Mouse (Mus musculus): ENCODE results near the gene Cstf1. TPM values are rescaled to one million over a fixed set of nuclear protein-coding genes. Genes with fewer than 3 reads are reported as not detected.

Cstf1 gene
- polyA plus RNA-seq, 1 experiment from 2014 or later, result 38.8 TPM

DNA sequence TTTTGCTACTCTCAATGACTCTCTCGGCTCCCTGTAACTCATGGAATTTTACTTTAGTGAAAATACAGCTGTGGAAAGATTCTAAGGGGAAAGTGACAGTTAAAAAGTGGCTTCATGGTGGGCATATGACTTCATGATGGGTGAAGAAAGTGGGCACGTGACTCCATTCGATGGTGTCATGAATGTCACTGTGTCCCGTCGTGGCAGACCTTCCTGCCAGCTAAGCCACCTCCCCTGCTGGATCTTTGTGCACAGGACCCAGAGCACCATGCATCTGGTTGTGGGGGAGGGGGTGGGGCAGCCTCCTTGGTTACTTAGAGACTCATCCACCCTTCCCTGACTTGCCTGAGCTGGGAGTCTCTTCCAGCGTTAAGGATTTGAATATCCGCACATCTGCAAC lies 33.8 kb downstream of the Cstf1 start:
- no peak for ATAC-seq (ENCODE audit: insufficient read depth, low FRiP score, low read depth)
- H3K4me3 ChIP-seq (replicated peaks), result no peak overlapping the region
- no peaks in the 10 kb centered on the region for H3K27me3 ChIP-seq (replicated peaks)
- H3K4me2 ChIP-seq, result no peak overlapping the region
- no peaks in the 10 kb centered on the region for H3K9me3 ChIP-seq
- no peak overlapping the region for H3K27ac ChIP-seq
- 62% methylated on average over 7 of the region's 7 CpGs for WGBS
- no peaks in the 10 kb centered on the region for H3K4me1 ChIP-seq
- H3K36me3 ChIP-seq, result no peaks in the 10 kb centered on the region
- no peak overlapping the region for H3K9ac ChIP-seq

DNA sequence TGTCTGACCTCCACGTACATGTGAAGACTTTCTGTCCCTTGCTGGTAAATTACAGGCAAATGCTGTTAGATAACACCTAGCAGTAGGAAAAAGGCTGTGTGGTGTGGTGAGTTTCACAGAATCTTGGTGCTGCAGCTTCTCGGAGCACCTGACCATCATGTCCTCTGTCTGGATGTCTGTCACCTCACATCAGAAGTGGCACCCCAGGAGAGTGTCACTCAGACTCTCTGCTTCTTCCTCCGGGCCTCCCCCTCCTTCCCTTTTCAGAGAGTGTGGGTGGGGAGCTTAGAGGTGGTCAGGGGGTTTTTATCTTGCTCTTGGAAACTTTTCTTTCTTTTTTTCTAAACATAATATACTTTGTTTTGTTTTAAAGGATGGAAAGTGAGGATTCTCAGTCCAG lies 34.5 kb downstream of the Cstf1 start:
- Histone ChIP-seq H3K4me1 (no peaks in the 10 kb centered on the region), H3K4me2 (no peak overlapping the region), H3K36me3 (no peaks in the 10 kb centered on the region), H3K4me3 (replicated peaks) (no peak overlapping the region), H3K27me3 (replicated peaks) (no peaks in the 10 kb centered on the region), H3K9me3 (no peaks in the 10 kb centered on the region), H3K27ac (no peak overlapping the region), H3K9ac (no peak overlapping the region)
- WGBS, result 57% methylated on average over 3 of the region's 3 CpGs
- ATAC-seq (ENCODE audit: insufficient read depth, low FRiP score, low read depth), result no peak

DNA sequence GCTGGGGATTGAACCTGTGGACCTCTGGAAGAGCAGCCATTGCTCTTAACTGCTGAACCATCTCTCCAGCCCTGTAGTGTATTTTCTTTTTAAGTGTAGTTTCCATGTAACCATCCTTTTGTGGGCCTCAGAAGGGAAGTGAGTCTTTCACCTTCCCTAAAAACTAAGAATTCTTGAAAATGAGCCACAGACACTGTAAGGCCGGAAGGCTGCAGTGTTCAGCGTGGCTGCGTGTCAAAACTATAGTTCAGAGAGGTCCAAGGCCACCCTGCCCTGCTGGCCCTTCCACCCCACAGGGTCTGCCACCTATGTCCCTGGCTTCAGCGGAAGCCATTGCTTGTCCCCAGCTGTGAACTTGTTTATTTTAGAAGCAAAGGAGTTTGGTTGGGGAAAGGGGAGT lies 35.7 kb downstream of the Cstf1 start:
- Histone ChIP-seq H3K9ac (no peak overlapping the region), H3K4me2 (no peak overlapping the region), H3K9me3 (no peaks in the 10 kb centered on the region), H3K27me3 (replicated peaks) (no peaks in the 10 kb centered on the region), H3K36me3 (no peaks in the 10 kb centered on the region), H3K4me1 (no peaks in the 10 kb centered on the region), H3K4me3 (replicated peaks) (no peak overlapping the region), H3K27ac (no peak overlapping the region)
- ATAC-seq (ENCODE audit: insufficient read depth, low FRiP score, low read depth), result no peak
- 61% methylated on average over 4 of the region's 4 CpGs for WGBS

DNA sequence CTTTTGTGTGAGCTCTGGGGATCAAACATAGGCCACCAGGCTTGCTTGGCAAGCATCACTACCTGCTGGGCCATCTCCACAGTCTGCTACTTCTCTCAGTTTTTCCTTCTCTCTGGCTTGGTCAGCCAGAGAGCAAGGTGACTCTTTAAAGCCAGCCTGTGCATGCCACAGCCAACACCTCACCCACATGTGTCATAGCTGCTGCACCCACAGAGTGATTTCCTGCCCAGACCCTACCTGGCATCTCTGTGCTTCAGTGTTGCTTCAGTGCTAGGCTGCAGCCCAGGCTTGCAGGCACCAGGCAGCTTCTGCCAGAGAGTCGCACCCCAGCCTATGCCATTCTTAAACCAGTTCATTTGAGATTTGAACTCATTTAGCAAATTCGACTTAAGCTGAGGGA lies 37.0 kb downstream of the Cstf1 start:
- H3K4me1 ChIP-seq, result peaks cover 2% of the 10 kb centered on the region
- ATAC-seq (ENCODE audit: insufficient read depth, low FRiP score, low read depth), result no peak
- no peaks in the 10 kb centered on the region for H3K36me3 ChIP-seq
- no peaks in the 10 kb centered on the region for H3K27me3 ChIP-seq (replicated peaks)
- no peaks in the 10 kb centered on the region for H3K9me3 ChIP-seq
- no peak overlapping the region for H3K27ac ChIP-seq
- no peak overlapping the region for H3K9ac ChIP-seq
- H3K4me2 ChIP-seq, result no peak overlapping the region
- H3K4me3 ChIP-seq (replicated peaks), result no peak overlapping the region
- 70% methylated on average over 2 of the region's 2 CpGs for WGBS

DNA sequence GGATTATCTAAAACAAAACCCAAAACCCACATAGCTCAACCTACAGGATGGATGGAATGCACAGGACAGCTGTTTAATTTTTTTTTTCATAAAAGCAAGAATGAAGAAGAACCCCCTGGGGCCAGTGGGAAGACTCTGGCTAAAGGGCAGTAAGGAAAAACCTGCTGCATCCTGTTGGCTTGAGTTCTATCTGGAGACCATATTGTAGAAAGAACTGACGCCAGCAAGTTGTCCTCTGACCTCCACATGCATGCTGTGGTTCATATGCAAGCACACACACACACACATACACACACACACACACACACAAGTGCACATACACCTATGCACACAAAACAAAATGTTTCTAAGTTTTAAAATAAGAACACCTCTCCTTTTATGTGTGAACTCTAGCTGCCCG lies 40.2 kb downstream of the Cstf1 start:
- Histone ChIP-seq H3K27me3 (replicated peaks) (no peaks in the 10 kb centered on the region), H3K9me3 (no peaks in the 10 kb centered on the region), H3K4me1 (peaks cover 4% of the 10 kb centered on the region), H3K36me3 (no peaks in the 10 kb centered on the region), H3K27ac (no peak overlapping the region), H3K4me2 (no peak overlapping the region), H3K9ac (no peak overlapping the region), H3K4me3 (replicated peaks) (no peak overlapping the region)
- no peak for ATAC-seq (ENCODE audit: insufficient read depth, low FRiP score, low read depth)
- 84% methylated on average over 2 of the region's 2 CpGs for WGBS

DNA sequence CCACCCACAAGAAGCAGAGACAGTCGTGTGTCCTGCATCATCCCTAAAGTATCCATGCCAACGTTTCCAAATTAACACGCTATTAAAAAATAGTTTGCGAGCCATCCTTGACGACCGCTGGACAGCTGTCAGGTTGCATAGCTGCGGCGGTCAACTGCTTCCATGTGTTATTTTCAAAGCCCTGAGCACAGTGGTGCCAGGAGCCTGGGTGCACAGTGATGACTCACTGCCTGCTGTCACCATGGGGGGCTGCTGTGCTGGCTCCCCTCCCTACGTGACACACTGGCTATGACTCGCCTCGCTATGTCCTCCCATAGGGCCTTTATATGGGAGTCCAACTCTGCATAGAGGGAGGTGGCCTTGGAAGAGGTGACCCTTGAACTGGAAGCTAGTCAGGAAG lies 40.6 kb downstream of the Cstf1 start:
- Histone ChIP-seq H3K27me3 (replicated peaks) (no peaks in the 10 kb centered on the region), H3K36me3 (no peaks in the 10 kb centered on the region), H3K4me1 (peaks cover 4% of the 10 kb centered on the region), H3K9me3 (no peaks in the 10 kb centered on the region), H3K27ac (no peak overlapping the region), H3K9ac (no peak overlapping the region), H3K4me3 (replicated peaks) (no peak overlapping the region), H3K4me2 (no peak overlapping the region)
- WGBS, result 85% methylated on average over 11 of the region's 11 CpGs
- no peak for ATAC-seq (ENCODE audit: insufficient read depth, low FRiP score, low read depth)

DNA sequence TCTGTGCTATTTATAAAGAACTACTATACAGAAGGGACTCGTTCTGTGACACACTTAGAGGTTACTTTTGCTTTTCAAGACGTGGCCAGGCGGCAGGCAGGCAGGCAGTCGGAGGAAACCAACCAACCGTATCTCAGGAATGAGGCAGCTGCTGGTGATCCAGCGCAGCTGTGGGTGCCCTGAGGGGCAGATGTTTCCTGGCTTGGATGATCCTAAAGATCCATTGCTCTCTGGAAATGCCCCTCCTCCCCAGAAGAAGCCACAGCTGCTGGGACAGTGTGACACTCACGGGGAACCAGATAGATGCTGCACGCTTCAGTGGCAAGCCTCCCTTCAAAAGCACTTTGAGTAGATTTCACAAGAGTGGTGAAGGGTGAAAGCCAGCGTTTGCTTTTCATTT lies 42.0 kb downstream of the Cstf1 start:
- Histone ChIP-seq H3K9ac (no peak overlapping the region), H3K4me2 (peak overlapping the region; percentile 13; the same call in 1 of the 2 replicates), H3K27me3 (replicated peaks) (no peaks in the 10 kb centered on the region), H3K9me3 (no peaks in the 10 kb centered on the region), H3K27ac (no peak overlapping the region), H3K4me1 (peaks cover 4% of the 10 kb centered on the region), H3K4me3 (replicated peaks) (no peak overlapping the region), H3K36me3 (no peaks in the 10 kb centered on the region)
- ATAC-seq (ENCODE audit: insufficient read depth, low FRiP score, low read depth), result no peak
- WGBS, result 9% methylated on average over 9 of the region's 9 CpGs

DNA sequence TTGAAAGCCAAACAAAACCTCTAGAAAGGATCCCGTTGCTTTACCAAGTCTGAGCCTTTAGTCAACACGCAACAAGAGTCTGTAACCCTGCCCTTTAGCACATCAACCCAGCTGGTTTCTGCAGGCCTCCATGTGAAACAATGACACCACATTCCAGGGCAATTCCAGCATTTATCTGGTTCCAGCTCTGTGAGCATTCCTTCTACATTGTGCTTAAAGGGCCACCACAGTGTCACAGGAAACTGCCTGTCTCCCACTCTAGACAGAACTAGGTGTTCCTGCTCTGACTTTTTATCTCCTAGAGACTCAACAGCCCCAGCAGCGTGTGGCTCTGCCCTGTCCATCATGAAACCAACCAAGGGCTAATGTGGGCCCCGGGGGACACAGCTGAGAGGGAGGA lies 42.8 kb downstream of the Cstf1 start:
- Histone ChIP-seq H3K36me3 (no peaks in the 10 kb centered on the region), H3K4me2 (no peak overlapping the region), H3K9me3 (no peaks in the 10 kb centered on the region), H3K4me3 (replicated peaks) (no peak overlapping the region), H3K27me3 (replicated peaks) (no peaks in the 10 kb centered on the region), H3K9ac (no peak overlapping the region), H3K4me1 (peaks cover 4% of the 10 kb centered on the region), H3K27ac (no peak overlapping the region)
- 17% methylated on average over 4 of the region's 4 CpGs for WGBS
- ATAC-seq (ENCODE audit: insufficient read depth, low FRiP score, low read depth), result no peak

DNA sequence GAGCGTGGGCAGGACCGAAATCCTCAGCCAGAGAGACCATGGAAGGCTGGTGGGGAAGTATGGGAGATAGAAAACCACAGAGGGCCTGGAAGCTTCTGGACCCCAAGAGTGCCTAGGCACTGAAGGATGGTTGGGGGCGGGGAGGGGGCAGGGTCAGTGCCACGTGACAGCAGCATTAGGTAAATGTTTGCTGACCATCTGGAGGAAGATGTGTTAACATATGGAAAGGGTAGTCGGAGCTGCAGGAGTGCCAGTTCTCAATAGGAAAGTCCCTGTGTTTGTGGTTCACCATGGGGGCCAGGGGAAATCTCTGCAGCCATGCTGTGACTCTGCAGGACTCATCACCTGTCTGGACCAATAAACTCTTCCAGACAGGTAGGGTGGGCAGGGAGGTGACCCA lies 43.4 kb downstream of the Cstf1 start:
- no peak overlapping the region for H3K4me2 ChIP-seq
- H3K27me3 ChIP-seq (replicated peaks), result no peaks in the 10 kb centered on the region
- no peak overlapping the region for H3K4me3 ChIP-seq (replicated peaks)
- no peak overlapping the region for H3K9ac ChIP-seq
- no peak overlapping the region for H3K27ac ChIP-seq
- no peak for ATAC-seq (ENCODE audit: insufficient read depth, low FRiP score, low read depth)
- WGBS, result 39% methylated on average over 5 of the region's 5 CpGs
- peaks cover 4% of the 10 kb centered on the region for H3K4me1 ChIP-seq
- H3K36me3 ChIP-seq, result no peaks in the 10 kb centered on the region
- H3K9me3 ChIP-seq, result no peaks in the 10 kb centered on the region

DNA sequence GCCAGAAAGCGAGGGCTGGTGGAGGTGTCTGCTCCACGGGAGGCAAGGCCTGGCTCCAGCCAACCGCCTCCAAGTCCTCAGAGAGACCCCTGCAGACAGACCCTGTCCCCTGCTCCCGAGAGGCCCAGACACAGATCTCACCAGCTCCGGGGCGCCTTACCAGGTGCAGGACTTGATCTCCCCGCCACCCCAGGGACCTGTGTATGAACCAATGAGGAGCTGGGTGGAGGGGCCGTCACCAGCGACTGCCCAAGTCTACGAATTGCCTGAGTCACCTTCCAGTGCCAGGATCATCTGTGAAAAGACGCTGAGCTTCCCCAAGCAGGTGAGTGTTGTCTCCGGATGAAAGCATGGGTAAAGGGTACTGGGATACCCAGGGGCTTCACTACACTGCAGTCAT lies 45.7 kb downstream of the Cstf1 start:
- ATAC-seq (ENCODE audit: insufficient read depth, low FRiP score, low read depth), result no peak
- Histone ChIP-seq H3K27me3 (replicated peaks) (no peaks in the 10 kb centered on the region), H3K36me3 (no peaks in the 10 kb centered on the region), H3K9me3 (no peaks in the 10 kb centered on the region), H3K4me3 (replicated peaks) (no peak overlapping the region), H3K4me1 (peaks cover 4% of the 10 kb centered on the region), H3K4me2 (no peak overlapping the region), H3K27ac (no peak overlapping the region), H3K9ac (no peak overlapping the region)
- WGBS, result 60% methylated on average over 12 of the region's 12 CpGs

DNA sequence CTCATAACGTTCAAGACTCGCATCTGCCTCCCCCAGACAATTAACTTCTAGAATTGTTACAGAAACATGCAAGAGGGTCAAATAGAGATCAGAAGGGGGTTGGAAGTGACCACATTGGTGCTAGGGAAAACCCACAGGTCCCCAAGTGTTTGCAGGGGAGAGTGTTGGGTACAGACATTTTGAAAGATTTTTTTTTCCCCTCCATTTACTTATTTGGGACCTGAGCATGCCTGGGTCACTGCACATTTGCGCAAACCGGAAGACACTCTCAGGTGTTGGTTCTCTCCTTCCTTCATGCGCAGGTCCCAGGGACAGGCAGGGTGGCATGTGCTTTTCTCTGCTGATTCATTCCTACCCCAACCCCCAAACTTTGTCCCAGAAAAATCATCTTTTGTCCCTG lies 46.4 kb downstream of the Cstf1 start:
- peaks cover 4% of the 10 kb centered on the region for H3K4me1 ChIP-seq
- WGBS, result 86% methylated on average over 5 of the region's 5 CpGs
- H3K9ac ChIP-seq, result no peak overlapping the region
- H3K27me3 ChIP-seq (replicated peaks), result no peaks in the 10 kb centered on the region
- H3K4me3 ChIP-seq (replicated peaks), result no peak overlapping the region
- H3K4me2 ChIP-seq, result no peak overlapping the region
- H3K36me3 ChIP-seq, result no peaks in the 10 kb centered on the region
- no peaks in the 10 kb centered on the region for H3K9me3 ChIP-seq
- ATAC-seq (ENCODE audit: insufficient read depth, low FRiP score, low read depth), result no peak
- no peak overlapping the region for H3K27ac ChIP-seq

DNA sequence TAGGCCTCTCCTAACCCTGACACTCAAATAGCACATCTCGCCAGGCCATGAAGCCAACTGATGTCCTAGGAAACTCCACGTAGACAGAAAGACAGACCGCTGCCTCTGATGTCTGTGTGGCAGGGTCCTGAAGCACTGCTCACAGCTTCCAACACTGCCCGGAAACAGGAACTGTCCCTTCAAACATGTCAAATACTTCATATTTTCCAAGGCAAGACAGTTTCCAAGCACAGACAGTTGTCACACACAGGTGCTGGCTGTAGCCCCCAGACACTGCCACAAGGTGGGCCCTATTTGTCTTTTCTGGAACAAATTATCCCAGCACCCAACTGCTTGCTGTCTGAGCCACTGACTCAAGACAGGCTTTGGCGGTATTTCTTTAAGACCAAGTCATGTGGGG lies 47.7 kb downstream of the Cstf1 start:
- H3K9me3 ChIP-seq, result no peaks in the 10 kb centered on the region
- H3K27ac ChIP-seq, result no peak overlapping the region
- H3K36me3 ChIP-seq, result no peaks in the 10 kb centered on the region
- no peak overlapping the region for H3K9ac ChIP-seq
- whole genome bisulfite sequencing, result 79% methylated on average over 5 of the region's 5 CpGs
- no peak overlapping the region for H3K4me2 ChIP-seq
- H3K4me1 ChIP-seq, result no peaks in the 10 kb centered on the region
- H3K4me3 ChIP-seq (replicated peaks), result no peak overlapping the region
- no peak for ATAC-seq (ENCODE audit: insufficient read depth, low FRiP score, low read depth)
- no peaks in the 10 kb centered on the region for H3K27me3 ChIP-seq (replicated peaks)

DNA sequence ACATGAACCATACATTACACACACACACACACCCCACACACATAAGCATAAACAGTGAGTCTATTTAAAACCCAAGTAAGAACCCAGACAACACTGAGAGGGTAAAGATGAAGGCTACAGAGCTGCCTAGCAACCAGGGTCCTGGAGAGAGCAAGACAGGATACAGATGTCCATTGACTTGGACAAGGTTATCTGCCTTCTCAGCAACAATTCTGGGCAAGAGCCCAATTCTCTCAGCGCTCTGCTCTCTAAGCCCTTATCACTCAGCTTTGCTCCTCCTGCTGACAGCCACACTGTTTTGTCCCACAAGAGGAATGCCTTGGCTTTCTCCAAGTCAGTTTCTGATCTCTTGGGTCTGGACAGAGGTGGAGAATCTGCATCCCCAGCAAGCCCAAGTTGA lies 60.1 kb downstream of the Cstf1 start:
- Histone ChIP-seq H3K27ac (no peak overlapping the region), H3K4me1 (no peaks in the 10 kb centered on the region), H3K4me2 (no peak overlapping the region), H3K27me3 (replicated peaks) (no peaks in the 10 kb centered on the region), H3K9me3 (no peaks in the 10 kb centered on the region), H3K4me3 (replicated peaks) (no peak overlapping the region), H3K9ac (no peak overlapping the region), H3K36me3 (no peaks in the 10 kb centered on the region)
- 0 out of 2 replicates have a peak, but pooled peaks have one; percentile 39 for ATAC-seq (ENCODE audit: insufficient read depth, low FRiP score, low read depth)
- 52% methylated on average over 1 of the region's 1 CpGs for WGBS
